Mouse (Mus musculus) right cerebral cortex, postnatal 4 days (tissue): ENCODE measurements around the gene Gm20388.

Experiments
- DNase-seq: peaks from one replicate; pipeline ENCODE4 v3.0.0-alpha.2; 2022

Gm20388 gene

GRCm38 (mm10) chr8:120487377-120487728 is 576.7 kb downstream of the Gm20388 start:
- no peak for DNase-seq

- DNase-seq, result peak; percentile 72
These were observed 577.3 kb downstream of the Gm20388 start for GRCm38 (mm10) chr8:120487729-120488510.

GRCm38 (mm10) chr8:120488636-120489131 is 578.0 kb downstream of the Gm20388 start:
- no peak for DNase-seq

- peak; percentile 56 for DNase-seq
These were observed 578.6 kb downstream of the Gm20388 start for GRCm38 (mm10) chr8:120489142-120489754.

- DNase-seq, result no peak
These were observed 579.2 kb downstream of the Gm20388 start for GRCm38 (mm10) chr8:120489771-120490281.

- DNase-seq, result no peak
These were observed 579.9 kb downstream of the Gm20388 start for GRCm38 (mm10) chr8:120490354-120491141.

GRCm38 (mm10) chr8:120491166-120491793 is 580.6 kb downstream of the Gm20388 start:
- no peak for DNase-seq

GRCm38 (mm10) chr8:120492193-120492880 is 581.7 kb downstream of the Gm20388 start:
- DNase-seq, result no peak

GRCm38 (mm10) chr8:120492881-120493220 is 582.2 kb downstream of the Gm20388 start:
- DNase-seq, result no peak

- no peak for DNase-seq
These were observed 583.1 kb downstream of the Gm20388 start for GRCm38 (mm10) chr8:120493508-120494464.

GRCm38 (mm10) chr8:120494903-120495302 is 584.3 kb downstream of the Gm20388 start:
- DNase-seq, result peak; percentile 63

- DNase-seq, result no peak
These were observed 584.8 kb downstream of the Gm20388 start for GRCm38 (mm10) chr8:120495461-120495860.

GRCm38 (mm10) chr8:120496478-120496877 is 585.8 kb downstream of the Gm20388 start:
- DNase-seq, result no peak

- DNase-seq, result no peak
These were observed 586.9 kb downstream of the Gm20388 start for GRCm38 (mm10) chr8:120497503-120497946.

- no peak for DNase-seq
These were observed 587.7 kb downstream of the Gm20388 start for GRCm38 (mm10) chr8:120498349-120498831.

- no peak for DNase-seq
These were observed 588.4 kb downstream of the Gm20388 start for GRCm38 (mm10) chr8:120498926-120499605.

GRCm38 (mm10) chr8:120500701-120501261 is 590.1 kb downstream of the Gm20388 start:
- no peak for DNase-seq

GRCm38 (mm10) chr8:120501426-120501825 is 590.8 kb downstream of the Gm20388 start:
- DNase-seq, result no peak

- DNase-seq, result no peak
These were observed 591.8 kb downstream of the Gm20388 start for GRCm38 (mm10) chr8:120502428-120502827.
